17 mouse cellular contexts compared by ENCODE assay signal in the genomic region with DNA sequence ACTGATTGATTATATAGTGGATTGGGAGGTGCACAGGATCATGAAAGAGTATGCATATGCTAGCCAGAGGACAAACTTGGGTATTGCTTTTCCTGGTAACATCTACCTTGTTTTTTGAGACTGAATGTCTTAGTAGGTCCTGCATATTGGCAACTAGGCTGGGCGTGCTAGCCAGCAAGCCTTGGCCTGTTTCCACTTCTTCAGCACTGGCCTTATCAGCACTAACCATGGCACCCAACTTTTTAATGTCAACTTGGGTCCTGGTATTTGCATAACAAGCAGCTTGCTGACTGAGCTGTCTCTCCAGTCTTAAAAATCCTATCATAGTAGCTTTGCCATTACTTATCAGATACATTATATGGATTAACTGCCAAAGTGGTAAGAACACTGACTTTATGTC.
DNase-seq lines count a peak whose midpoint lies in the region; ATAC-seq and TF ChIP-seq lines count a peak whose summit lies in the region.
"Had no signal": no experiment of that assay in that cellular context is flagged by ENCODE, and none has a peak within 500 bp of the region (broad histone marks: within the 10 kb centered on the region; RNA-seq: fewer than 3 reads in every experiment).

No protein-coding gene starts in this region.

- no peak overlapping the region for H3K9ac ChIP-seq in heart, embryonic 11.5 days (ENCODE audit: low read depth, low read length)
- H3K9ac ChIP-seq in liver, adult 2 months (ENCODE audit: low read depth, low read length) = no peak overlapping the region
- H3K9ac ChIP-seq in liver, embryonic 12.5 days = no peak overlapping the region
- H3K9ac ChIP-seq in intestine, embryonic 16.5 days (ENCODE audit: low read depth, low read length) = no peak overlapping the region
- no peak overlapping the region for H3K9ac ChIP-seq in forebrain, embryonic 12.5 days
- H3K9ac ChIP-seq: embryonic facial prominence, embryonic 12.5 days; hindbrain, embryonic 15.5 days had no signal

- H3K9me3 ChIP-seq in heart, embryonic 11.5 days (replicated peaks; ENCODE audit: control insufficient read depth, low read length) = peaks cover 3% of the 10 kb centered on the region
- H3K9me3 ChIP-seq in liver, embryonic 12.5 days (replicated peaks) = no peaks in the 10 kb centered on the region
- no peaks in the 10 kb centered on the region; the same call in 1 of the 2 replicates for H3K9me3 ChIP-seq in intestine, embryonic 16.5 days (ENCODE audit: control insufficient read depth, low read length)
- no peaks in the 10 kb centered on the region for H3K9me3 ChIP-seq in forebrain, embryonic 12.5 days

- no peaks in the 10 kb centered on the region for H3K36me3 ChIP-seq in heart, embryonic 11.5 days (ENCODE audit: control insufficient read depth, insufficient read depth, low read length)
- no peaks in the 10 kb centered on the region for H3K36me3 ChIP-seq in liver, adult 2 months (ENCODE audit: control insufficient read depth, insufficient read depth, low read length)
- no peaks in the 10 kb centered on the region for H3K36me3 ChIP-seq in liver, embryonic 12.5 days
- no peaks in the 10 kb centered on the region for H3K36me3 ChIP-seq in intestine, embryonic 16.5 days (ENCODE audit: control insufficient read depth, insufficient read depth, low read length)
- no peaks in the 10 kb centered on the region for H3K36me3 ChIP-seq in forebrain, embryonic 12.5 days (replicated peaks)
- H3K36me3 ChIP-seq: embryonic facial prominence, embryonic 12.5 days; hindbrain, embryonic 15.5 days had no signal

- no peak for TF ChIP-seq POLR2A in liver, adult 2 months (IDR thresholded peaks at IDR 0.05; ENCODE audit: extremely low read depth, insufficient read depth, low read length)

- no peak overlapping the region for H3K4me3 ChIP-seq in heart, embryonic 11.5 days (ENCODE audit: low read depth, low read length)
- H3K4me3 ChIP-seq in liver, adult 2 months (ENCODE audit: insufficient read depth, low read depth, low read length) = no peak overlapping the region
- H3K4me3 ChIP-seq in liver, embryonic 12.5 days = no peak overlapping the region
- H3K4me3 ChIP-seq in intestine, embryonic 16.5 days (ENCODE audit: low read length) = no peak overlapping the region
- no peak overlapping the region for H3K4me3 ChIP-seq in forebrain, embryonic 12.5 days (replicated peaks)
- H3K4me3 ChIP-seq: embryonic facial prominence, embryonic 12.5 days; hindbrain, embryonic 15.5 days had no signal

- H3K4me1 ChIP-seq in heart, embryonic 11.5 days (ENCODE audit: control insufficient read depth, insufficient read depth, low read length) = no peaks in the 10 kb centered on the region
- no peaks in the 10 kb centered on the region for H3K4me1 ChIP-seq in liver, adult 2 months (ENCODE audit: control insufficient read depth, insufficient read depth, low read length)
- no peaks in the 10 kb centered on the region for H3K4me1 ChIP-seq in liver, embryonic 12.5 days
- no peaks in the 10 kb centered on the region for H3K4me1 ChIP-seq in intestine, embryonic 16.5 days (ENCODE audit: control insufficient read depth, insufficient read depth, low read length)
- H3K4me1 ChIP-seq in forebrain, embryonic 12.5 days = no peaks in the 10 kb centered on the region
- H3K4me1 ChIP-seq: embryonic facial prominence, embryonic 12.5 days; hindbrain, embryonic 15.5 days had no signal

- intact Hi-C loops in heart, postnatal 14 days (cut with DNase I) = no loop called here

- DNase-seq in heart, adult 11 months = peak; percentile 89
- DNase-seq in liver, adult 2 months (ENCODE audit: extremely low read depth, low read depth, low spot score) = peak; percentile 1
- peak; percentile 16 to 39 for DNase-seq in heart, postnatal 14 days
- DNase-seq: cerebellum, adult 11-12 months; cerebellum, adult 9-10 months; cerebellum, postnatal 25 days; gastrocnemius, postnatal 25 days; kidney, adult 8-10 months had no signal

- no peaks in the 10 kb centered on the region for H3K27me3 ChIP-seq in heart, embryonic 11.5 days (ENCODE audit: control insufficient read depth, insufficient read depth, low read length)
- H3K27me3 ChIP-seq in liver, adult 2 months (ENCODE audit: control insufficient read depth, insufficient read depth, low read length) = no peaks in the 10 kb centered on the region
- no peaks in the 10 kb centered on the region for H3K27me3 ChIP-seq in liver, embryonic 12.5 days (replicated peaks)
- no peaks in the 10 kb centered on the region for H3K27me3 ChIP-seq in intestine, embryonic 16.5 days (replicated peaks; ENCODE audit: control insufficient read depth, insufficient read depth, low read length)
- H3K27me3 ChIP-seq in forebrain, embryonic 12.5 days = no peaks in the 10 kb centered on the region
- H3K27me3 ChIP-seq: embryonic facial prominence, embryonic 12.5 days; hindbrain, embryonic 15.5 days had no signal

- no peak for ATAC-seq in heart, embryonic 11.5 days (replicated peaks; ENCODE audit: insufficient number of reproducible peaks, low FRiP score, low TSS enrichment)
- ATAC-seq in liver, embryonic 12.5 days = no peak
- no peak for ATAC-seq in intestine, embryonic 16.5 days
- no peak for ATAC-seq in forebrain, embryonic 12.5 days (ENCODE audit: low FRiP score)
- ATAC-seq: forebrain, embryonic 16.5 days; intestine, postnatal 0 days had no signal

- WGBS in heart, embryonic 11.5 days (ENCODE audit: insufficient replicate concordance) = 77% methylated on average over 1 of the region's 1 CpGs
- WGBS in liver, adult 2 months = 42% methylated on average over 1 of the region's 1 CpGs
- 38% methylated on average over 1 of the region's 1 CpGs for WGBS in liver, embryonic 12.5 days (ENCODE audit: insufficient replicate concordance)
- WGBS in intestine, embryonic 16.5 days = 79% methylated on average over 1 of the region's 1 CpGs
- 96% methylated on average over 1 of the region's 1 CpGs for WGBS in forebrain, embryonic 12.5 days

- H3K4me2 ChIP-seq in heart, embryonic 11.5 days = no peak overlapping the region
- no peak overlapping the region for H3K4me2 ChIP-seq in liver, embryonic 12.5 days
- H3K4me2 ChIP-seq in intestine, embryonic 16.5 days (ENCODE audit: low read depth, low read length) = no peak overlapping the region
- H3K4me2 ChIP-seq in forebrain, embryonic 12.5 days = no peak overlapping the region
- H3K4me2 ChIP-seq: embryonic facial prominence, embryonic 12.5 days; hindbrain, embryonic 15.5 days had no signal

- no peak overlapping the region for H3K27ac ChIP-seq in heart, embryonic 11.5 days (ENCODE audit: low read depth, low read length)
- H3K27ac ChIP-seq in liver, adult 2 months (replicated peaks; ENCODE audit: insufficient read depth, low read depth, low read length) = no peak overlapping the region
- no peak overlapping the region for H3K27ac ChIP-seq in liver, embryonic 12.5 days
- no peak overlapping the region for H3K27ac ChIP-seq in intestine, embryonic 16.5 days (ENCODE audit: low read length)
- H3K27ac ChIP-seq in forebrain, embryonic 12.5 days = no peak overlapping the region
- H3K27ac ChIP-seq: embryonic facial prominence, embryonic 12.5 days; hindbrain, embryonic 15.5 days; kidney, postnatal 0 days had no signal

- H3K79me2 ChIP-seq in liver, adult 2 months (ENCODE audit: control insufficient read depth, insufficient read depth, low read length) = no peaks in the 10 kb centered on the region

- TF ChIP-seq CTCF in liver, adult 2 months (IDR thresholded peaks at IDR 0.05; ENCODE audit: low read depth, low read length) = no peak

Comparison
In these comparisons a context has a peak if more than half of its experiments do, and no peak if none do; other contexts are left out.
1. DNase-seq: peak in every context shown above with its lines; median percentile 89 in heart, adult 11 months; 28 in heart, postnatal 14 days; 1 in liver, adult 2 months.